Mouse (Mus musculus) thymus, postnatal 0 days (tissue): ENCODE measurements around the gene Cd79a. TPM values are rescaled to one million over a fixed set of nuclear protein-coding genes. Genes with fewer than 3 reads are reported as not detected.

Experiments
- DNase-seq: peaks from one replicate; pipeline ENCODE4 v3.0.0-alpha.2; 2015; ENCODE audit warnings: low spot score
- polyA plus RNA-seq: library from polyadenylated mRNA; unstranded; fragments of >200 nt; fragmentation: Nextera tagmentation; extraction: Ambion mirVana; gene quantifications from 2 replicates; pipeline ENCODE4 v1.2.1, GENCODE M21; 2015

The Cd79a gene
- polyA plus RNA-seq, 1 experiment from 2014 or later, result 1.5 TPM

DNA sequence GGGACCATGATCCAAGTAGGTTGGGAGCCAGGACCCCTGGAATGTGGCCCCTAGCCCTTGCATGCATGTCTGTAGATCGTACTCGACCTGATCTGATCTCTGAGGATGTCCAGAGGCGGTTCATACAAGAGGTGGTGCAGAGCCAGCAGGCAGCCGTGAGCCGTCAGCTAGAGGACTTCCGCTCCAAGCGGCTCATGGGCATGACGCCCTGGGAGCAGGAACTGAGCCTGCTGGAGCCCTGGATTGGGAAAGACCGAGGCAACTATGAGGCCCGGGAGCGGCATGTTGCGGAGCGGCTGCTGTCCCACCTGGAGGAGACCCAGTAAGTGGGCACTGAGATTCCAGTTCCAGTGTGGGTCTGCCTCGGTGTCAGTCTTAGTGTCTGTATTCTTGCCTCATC, 15.3 kb downstream of the Cd79a start:
- no peak for DNase-seq

DNA sequence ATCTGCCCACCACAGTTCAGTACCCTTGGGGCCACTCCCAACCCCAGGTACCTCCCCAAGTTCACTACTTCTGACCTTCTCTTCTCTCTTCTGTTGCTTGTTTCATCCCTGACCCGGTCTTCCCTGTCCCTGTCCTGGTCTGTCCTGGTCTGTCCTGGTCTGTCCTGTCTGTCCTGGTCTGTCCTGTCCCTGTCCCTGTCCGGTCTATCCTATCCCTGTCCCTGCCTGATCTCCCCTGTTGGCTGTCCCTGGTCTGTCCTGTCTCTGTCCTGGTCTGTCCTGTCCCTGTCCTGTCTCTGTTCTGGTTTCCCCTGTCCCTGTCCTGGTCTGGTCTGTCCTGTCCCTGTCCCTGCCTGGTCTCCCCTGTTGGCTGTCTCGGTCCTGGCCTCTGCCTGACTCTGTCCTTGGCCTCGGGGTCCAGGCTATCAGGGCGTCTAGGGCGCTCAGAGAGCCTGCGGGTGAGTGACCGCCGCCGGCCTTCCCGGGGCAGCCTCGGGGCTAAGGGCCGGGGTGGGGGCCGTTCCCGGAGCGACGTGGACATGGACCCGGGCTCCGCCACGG, 21.7 kb downstream of the Cd79a start:
- DNase-seq, result no peak

DNA sequence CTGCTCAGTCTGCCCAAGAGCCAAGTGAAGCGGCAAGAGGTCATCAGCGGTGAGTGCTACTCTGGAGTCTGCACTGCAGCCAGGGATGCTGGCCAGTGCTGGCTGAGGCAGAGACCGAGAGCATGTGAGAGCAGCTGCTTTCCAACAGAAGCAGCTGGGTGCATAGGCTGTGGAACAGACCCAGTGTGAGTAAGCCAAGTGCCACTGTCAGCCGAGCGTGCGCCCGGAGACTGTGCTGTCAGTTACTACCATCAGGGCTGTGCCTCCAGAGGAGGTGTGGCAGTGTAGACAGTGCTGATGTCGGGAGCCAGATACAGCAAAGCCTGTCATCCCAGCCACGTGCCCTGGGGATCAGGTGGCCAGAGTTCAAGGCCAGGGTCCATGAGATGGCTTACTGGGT, 22.5 kb downstream of the Cd79a start:
- DNase-seq, result no peak

DNA sequence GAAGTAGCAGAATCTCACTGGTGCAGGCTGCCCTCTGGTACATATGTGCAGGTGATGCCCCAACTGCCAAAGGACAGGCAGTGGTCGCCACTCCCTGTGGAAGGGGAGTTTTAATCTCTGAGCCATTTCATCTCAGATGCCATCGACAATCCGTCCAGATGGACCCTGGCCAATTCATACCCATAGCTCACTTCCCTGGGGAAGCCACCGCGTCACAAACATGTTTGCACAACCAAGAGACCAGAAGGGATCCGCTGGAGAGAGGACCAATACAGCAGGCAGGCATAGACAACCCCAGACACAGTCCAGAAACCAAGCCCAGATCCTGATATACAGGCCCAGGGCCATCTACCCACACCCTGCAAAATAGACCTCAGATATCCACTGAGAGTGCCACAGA, 33.3 kb downstream of the Cd79a start:
- no peak for DNase-seq

DNA sequence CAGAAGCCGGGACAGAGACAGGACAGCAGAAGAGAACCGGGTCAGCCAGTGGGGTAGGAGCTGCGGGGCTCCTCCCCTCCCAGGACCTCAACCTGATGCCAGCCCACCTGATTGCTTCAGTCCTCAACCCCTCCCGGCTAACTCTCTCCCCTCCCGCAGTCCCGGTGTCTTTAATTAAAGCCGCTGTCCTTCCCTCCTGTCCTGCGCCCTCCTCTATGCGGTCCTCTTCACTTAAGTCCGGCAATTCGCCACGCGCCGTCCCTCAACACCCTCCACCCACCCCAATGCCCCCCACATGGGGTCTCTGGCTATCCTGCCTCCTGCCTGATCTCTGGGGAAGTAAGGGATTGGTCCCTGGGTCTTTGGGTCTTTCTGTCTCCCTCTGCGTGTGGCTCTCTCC, 34.5 kb downstream of the Cd79a start:
- DNase-seq, result no peak

DNA sequence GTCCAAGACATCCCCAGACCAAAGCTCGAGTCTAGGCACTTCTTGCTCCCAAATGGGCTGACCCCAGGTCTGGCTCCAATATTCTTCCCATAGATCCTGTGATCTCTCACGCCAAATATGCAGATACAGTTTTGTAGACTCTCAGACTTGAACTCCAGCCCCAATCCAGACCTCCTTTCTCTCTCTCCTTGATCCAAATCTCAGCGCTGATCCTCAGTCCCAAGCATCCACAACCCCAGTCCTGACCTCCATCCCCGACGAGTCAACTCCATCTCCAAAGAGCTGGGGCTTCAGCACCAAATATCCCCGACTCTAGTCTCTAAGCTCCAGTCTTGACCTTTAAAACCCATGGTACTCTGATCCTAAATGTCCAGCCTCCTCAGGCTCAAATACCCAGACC, 46.5 kb downstream of the Cd79a start:
- DNase-seq, result no peak

DNA sequence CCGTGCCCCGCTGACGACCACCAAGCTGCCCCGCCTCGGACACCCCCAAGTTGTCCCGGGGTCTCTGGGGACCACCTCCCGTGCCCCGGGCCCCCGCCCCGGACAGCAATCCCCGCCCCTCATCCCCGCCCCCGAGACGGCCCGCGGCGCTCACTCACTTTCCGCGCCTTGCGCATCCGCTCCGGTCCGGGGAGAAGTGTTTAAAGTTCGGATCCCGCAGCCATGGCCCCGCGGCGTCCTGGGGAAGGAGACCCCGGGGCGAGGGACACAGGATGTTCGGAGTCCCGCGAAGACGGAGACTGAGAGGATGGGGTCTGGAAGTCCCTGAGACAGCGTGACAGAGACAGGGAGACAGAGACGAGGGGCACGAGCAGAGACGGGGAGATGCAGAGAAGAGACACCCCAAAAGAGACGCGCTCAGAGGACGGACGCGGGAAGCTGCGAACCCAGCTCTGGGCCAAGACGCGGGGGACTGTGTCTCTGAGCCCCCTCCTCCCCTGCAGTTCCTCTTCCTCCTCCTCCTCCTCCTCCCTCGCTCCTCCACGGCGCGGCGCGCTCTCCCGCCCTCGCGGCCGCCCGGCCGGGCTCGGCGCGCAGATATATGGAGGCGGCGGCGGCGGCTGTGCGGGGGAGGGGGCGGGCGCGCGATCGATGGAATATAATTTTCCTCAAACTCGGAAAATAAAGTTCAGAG, 47.2 kb downstream of the Cd79a start, which contains the start of gene Gm4881:
Gm4881 (minus strand) TSS at position 238 of the 694 bp plus-strand sequence.
- peak; percentile 20 for DNase-seq

DNA sequence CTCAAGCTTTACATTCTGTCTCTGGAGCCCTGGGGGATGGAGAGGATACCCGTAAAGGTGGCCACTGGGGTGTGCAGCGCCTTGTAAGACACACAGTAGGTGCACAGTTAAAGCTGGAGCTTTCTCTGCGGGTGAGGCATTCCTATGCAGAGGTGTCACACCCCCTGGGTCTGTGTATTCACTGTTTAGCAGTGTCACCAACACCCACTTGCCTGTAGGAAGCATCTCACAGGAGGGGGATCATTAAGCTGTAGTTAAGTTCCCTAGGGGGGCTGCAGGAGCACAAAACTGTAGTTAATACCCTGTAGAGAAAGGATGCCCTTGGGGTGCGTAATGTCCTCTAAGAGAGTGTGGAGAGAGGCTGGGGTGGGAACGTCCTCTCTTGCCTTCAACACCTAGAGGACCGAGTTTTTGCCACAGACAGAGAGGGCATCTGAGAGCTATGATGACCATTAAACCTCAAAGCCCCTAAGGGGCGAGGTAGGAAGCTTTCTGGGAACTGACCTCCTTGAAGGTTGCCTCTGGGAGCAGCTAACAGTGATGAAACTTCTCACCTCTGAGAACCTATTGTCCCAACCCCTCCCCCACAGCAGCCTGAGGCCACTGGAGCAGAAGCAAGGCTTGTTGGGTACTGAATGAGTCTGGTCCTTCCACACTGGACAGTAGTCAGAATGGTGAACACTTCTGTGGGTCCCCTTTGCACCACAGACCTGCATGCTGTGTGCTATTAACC, 50.3 kb downstream of the Cd79a start:
- no peak for DNase-seq

DNA sequence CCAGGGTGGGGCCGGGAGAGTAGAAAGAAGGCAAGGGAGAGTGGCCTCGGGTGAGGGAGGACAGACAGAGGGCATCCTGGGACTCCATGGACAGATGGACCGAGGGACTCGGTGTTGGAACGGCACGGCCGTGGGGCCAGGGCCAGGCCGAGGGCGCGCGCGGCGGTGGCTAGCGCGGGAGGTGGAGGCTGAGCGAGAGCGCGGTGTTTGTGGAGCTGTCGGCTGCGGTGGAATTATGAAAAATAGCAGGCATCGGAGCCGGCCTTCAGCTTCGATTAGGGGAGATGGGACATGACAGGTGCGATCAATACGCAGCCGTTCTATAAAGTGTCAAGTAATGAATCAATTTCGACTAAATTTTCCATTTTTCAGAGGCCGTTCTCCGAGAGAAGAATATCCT, 51.6 kb downstream of the Cd79a start:
- no peak for DNase-seq

DNA sequence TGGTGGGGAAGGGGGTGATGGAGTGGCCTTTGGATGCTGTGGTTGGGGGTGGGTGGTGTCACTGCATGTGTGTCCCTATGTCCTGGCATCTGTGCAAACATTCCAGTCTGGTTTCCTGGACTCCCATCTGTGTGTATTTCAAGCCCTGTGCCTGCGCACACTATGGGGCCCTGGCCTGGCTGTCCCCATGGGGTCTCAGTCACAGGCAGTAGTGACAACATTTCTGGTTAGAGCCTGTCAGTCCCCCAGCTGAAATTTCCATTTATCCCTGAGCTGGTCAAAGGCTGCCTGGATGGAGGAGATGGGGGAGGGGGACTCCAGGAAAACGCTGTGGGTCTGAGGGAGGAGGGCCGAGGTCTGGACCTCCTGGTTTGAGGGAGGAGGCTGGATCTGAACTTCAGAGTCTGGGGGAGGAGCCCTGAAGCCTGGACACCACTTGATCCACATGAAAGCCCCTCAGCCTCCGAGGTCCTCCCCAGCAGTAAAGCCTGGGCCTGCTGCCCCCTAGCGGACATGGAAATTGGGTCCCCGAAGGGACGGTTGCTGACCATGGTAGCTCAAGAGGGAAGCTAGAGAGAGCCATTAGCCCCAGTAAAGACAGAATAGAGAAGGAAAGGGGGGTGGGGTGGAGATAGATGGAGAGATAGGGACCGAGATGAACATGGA, 52.9 kb downstream of the Cd79a start:
- peak; percentile 73 for DNase-seq

Other genes with a start within 250 kb of the Cd79a start
- not detected in 2 replicates for gene Tex101, start 220.7 kb upstream of the Cd79a start, polyA plus RNA-seq
- gene BC049730, start 188.1 kb upstream of the Cd79a start, polyA plus RNA-seq, result not detected in 2 replicates
- 0.31 TPM in 1 of 2 replicates, not detected in the other for gene Gm4763, start 170.5 kb upstream of the Cd79a start, polyA plus RNA-seq
- gene Cd177, start 137.1 kb upstream of the Cd79a start, polyA plus RNA-seq, result 0.49 and 0.86 TPM in 2 replicates
- gene Ceacam10, start 120.2 kb upstream of the Cd79a start, polyA plus RNA-seq, result 0.98 and 1.1 TPM in 2 replicates
- gene Gm9844, start 35.2 kb upstream of the Cd79a start, polyA plus RNA-seq, result 12.1 and 19.0 TPM in 2 replicates
- gene Lypd4, start 27.4 kb upstream of the Cd79a start, polyA plus RNA-seq, result not detected in 2 replicates
- gene Dmrtc2, start 27.3 kb upstream of the Cd79a start, polyA plus RNA-seq, result 0.08 and 0.10 TPM in 2 replicates
- 2,922 and 3,108 TPM in 2 replicates for gene Rps19, start 13.0 kb upstream of the Cd79a start, polyA plus RNA-seq
- gene Arhgef1, start 5.5 kb downstream of the Cd79a start, polyA plus RNA-seq, result 244 and 341 TPM in 2 replicates
- not detected in 2 replicates for gene Gm4881, start 47.1 kb downstream of the Cd79a start, polyA plus RNA-seq
- gene Rabac1, start 75.4 kb downstream of the Cd79a start, polyA plus RNA-seq, result 220 and 236 TPM in 2 replicates
- 1.7 TPM in 2 replicates for gene Atp1a3, start 108.6 kb downstream of the Cd79a start, polyA plus RNA-seq
- gene Grik5, start 175.0 kb downstream of the Cd79a start, polyA plus RNA-seq, result 0.80 and 1.2 TPM in 2 replicates
- 18.1 and 20.8 TPM in 2 replicates for gene Zfp574, start 175.2 kb downstream of the Cd79a start, polyA plus RNA-seq